Mouse (Mus musculus) urinary bladder, postnatal 25 days (tissue): ENCODE results near the gene Srgap1.
A peak's percentile ranks its signal among the peaks of the same experiment; 100 is the strongest.
"Not testable (repeated sequence)": the region's sequence is repeated elsewhere in the genome, so short reads cannot be mapped to it uniquely, and the experiment has no call there.

ENCODE experiments used
- DNase-seq: peaks from one replicate; pipeline ENCODE4 v3.0.0; 2022; ENCODE audit warnings: low spot score

Srgap1 gene

DNA sequence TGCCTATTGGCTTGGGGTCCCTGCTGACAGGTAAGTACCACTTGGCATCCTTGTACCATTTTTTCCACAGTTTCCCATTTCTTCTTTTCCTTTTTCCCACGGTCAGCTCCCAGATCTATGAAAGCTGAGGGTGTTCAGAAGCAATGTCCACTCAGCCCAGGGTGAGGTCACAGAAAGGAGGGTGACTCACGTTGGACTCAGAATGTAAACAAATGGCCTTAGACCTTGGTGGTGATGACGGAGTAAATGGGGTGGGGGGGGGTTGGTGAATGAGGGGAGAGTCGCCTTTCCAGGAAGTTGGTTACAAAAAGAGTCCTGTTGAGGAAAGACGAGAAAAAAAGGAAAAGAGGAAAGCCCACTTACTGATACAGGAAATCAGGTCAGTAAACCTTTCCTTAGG lies 224.4 kb downstream of the Srgap1 start:
- DNase-seq = no peak

DNA sequence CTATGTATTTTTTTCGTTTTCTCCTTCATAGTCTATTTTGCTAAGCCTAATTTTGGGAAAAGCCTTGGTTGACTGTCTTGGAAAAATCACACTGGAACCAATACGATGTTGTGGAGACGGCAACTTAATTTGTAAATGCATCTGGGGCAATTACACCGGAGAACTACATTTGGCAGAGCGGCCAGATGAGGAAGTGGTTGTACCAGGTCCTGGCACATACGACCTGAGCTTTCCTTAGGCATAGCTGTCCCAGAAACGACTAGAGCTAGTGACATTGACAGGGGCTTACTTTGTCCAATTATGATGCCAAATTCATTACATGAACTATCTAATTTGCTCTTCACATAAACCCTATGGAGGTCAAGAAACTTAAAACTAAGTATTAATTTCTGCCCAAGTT lies 226.3 kb downstream of the Srgap1 start:
- no peak for DNase-seq

- no peak for DNase-seq
Observed at GRCm38 (mm10) chr10:121817983-121818382, 229.1 kb downstream of the Srgap1 start.

GRCm38 (mm10) chr10:121807771-121808170 lies 239.3 kb downstream of the Srgap1 start:
- no peak for DNase-seq

DNA sequence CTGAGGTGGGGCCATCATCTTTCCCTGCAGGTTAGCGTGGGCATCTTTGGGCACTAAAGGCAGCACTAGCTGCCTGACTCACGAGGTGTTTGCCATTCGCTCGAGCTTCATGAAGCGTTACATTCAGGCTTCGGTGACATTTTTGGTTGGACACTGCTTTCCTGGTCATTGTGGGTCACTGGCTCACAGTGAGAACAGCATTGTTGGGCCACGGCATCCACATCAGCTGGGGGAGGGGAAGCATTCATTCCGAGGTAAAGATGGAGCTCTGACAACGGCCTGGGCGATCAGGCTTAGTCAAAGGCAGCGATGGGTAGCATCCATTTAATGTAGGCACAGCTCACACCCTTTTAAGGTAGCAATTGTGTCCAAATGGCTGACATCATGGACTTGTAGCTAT lies 240.3 kb downstream of the Srgap1 start:
- DNase-seq = no peak

- DNase-seq = no peak
Observed at GRCm38 (mm10) chr10:121805933-121806341, 241.2 kb downstream of the Srgap1 start.

DNA sequence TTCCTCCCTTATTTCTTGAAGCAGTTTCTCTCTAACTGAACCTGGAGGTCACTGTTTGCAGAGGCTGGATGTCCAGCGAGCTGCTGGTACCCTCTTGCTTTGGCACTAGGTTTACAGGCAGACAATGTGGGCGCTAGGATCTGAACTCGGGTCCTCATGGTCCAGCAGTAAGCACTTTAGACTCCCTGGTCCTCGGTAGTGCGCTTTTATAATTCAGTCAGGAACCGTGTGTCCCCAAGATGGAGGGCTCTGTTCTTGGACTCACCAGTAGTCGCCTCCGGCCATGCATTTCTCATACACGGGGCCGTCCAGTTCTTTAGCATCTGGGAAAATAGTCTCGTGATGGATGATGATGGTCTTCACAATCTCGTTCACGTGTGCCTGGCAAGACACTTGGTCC lies 242.6 kb downstream of the Srgap1 start:
- DNase-seq = no peak

DNA sequence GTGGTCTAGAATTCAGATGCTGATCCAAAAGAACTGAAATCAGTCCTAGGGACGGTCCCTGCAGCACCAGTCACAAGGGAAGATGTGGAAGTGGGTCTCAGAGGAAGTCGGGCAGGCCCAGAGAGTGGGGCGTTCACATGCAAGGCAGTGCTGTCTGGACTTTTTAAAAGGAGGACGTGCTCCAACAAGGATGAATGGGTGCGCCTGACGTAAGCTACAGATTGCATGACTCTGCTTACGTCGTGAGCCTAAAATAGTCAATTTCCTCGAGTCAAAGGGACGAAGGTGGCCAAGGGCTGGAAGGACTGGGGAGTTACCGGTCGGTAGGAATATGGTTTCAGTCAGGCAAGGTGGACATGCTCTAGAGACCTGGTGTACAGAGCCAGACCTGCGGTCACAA lies 247.1 kb downstream of the Srgap1 start:
- DNase-seq = no peak

- peak; percentile 15 for DNase-seq
Observed at GRCm38 (mm10) chr10:121796027-121796802, 250.9 kb downstream of the Srgap1 start.

GRCm38 (mm10) chr10:121794486-121794885 lies 252.6 kb downstream of the Srgap1 start:
- DNase-seq = no peak

- no peak for DNase-seq
Observed at GRCm38 (mm10) chr10:121792661-121793060, 254.5 kb downstream of the Srgap1 start.

DNA sequence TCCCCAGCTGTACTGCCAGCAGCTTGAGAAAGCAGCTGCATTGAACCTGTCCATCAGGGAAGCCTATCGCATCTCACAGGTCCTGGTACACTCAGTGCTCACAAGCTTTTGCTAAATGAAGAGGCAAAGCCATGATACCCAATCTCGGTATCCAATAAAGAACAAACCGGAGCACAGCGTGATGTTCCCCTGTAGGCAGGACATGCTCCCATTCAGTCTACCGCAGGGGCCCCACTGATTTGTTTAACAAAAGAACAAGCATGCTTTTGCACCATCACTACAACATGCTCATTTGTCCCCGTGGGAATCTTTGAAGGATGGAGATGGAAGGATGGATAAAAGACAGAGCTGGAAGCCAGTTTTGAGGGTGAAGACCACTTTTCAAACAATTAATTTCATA lies 257.0 kb downstream of the Srgap1 start:
- DNase-seq = no peak

- no peak for DNase-seq
Observed at GRCm38 (mm10) chr10:121788536-121788935, 258.6 kb downstream of the Srgap1 start.

- no peak for DNase-seq
Observed at GRCm38 (mm10) chr10:121781159-121781558, 266.0 kb downstream of the Srgap1 start.

GRCm38 (mm10) chr10:121775990-121776389 lies 271.1 kb downstream of the Srgap1 start:
- DNase-seq = no peak

GRCm38 (mm10) chr10:121773813-121774212 lies 273.3 kb downstream of the Srgap1 start:
- DNase-seq = no peak

DNA sequence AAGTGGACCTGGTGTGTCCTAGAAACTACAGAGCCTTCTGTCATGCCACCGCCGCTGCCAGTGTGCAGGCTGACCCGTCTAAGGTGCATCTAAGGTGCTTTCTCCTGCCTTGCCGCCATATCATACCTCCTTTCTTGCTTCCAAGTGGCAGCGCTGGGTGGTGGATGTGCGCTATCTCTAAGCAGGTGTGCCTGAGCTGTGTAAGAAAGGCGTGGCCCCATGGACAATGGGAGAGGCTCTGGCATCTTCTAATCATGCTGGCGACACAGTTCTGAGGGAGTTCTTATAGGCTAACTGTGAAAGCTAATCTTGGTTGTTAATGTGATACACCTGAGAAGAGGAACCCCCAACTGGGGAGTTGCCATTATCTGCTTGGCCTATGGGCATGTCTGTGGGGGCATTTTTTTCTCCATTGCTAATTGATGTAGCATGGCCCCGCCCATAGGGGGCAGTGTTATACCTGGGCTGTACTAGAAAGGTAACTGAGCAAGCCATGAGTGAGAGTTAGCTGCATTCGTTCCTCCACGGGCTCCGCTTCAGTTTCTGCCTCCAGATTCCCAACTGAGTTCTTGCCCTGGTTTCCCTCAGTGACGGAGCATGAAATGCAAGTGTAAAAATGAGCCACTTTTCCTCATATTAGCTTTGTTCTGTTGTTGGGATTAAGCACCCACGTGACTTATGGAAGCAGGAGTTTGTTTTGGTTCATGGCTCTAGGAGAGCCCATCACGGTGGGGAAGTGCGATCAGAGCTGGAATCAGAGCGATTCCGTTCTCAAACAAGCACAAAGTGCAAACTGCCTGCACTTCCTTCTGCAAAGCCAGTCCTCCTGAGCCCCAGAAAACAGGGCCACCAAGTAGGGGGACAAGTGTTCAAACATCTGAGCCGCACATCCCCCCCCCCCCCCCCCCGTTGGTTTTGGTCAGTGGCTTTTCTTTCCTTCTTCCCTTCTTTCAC lies 276.2 kb downstream of the Srgap1 start:
- DNase-seq = peak; percentile 16

DNA sequence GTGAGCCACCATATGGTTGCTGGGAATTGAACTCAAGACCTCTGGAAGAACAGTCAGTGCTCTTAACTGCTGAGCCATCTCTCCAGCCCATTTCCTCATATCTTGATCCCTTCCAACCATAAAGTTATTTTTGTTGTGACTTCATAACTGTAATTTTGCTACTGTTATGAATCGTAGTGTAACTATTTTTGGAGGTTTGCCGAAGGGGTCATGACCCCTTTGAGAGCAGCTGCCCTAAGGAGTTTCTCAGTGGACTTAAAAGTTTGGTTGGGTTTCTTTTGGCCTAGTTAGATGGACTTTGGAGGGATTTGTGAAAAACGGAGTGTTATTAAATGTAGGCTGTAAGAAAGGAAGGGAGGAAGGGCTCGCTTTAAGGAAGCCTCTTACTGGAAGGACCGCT lies 277.4 kb downstream of the Srgap1 start:
- no peak for DNase-seq

- DNase-seq = not testable (repeated sequence)
Observed at GRCm38 (mm10) chr10:121767295-121767694, 279.8 kb downstream of the Srgap1 start.

GRCm38 (mm10) chr10:121765174-121766057 lies 281.7 kb downstream of the Srgap1 start:
- DNase-seq = no peak

- DNase-seq = no peak
Observed at GRCm38 (mm10) chr10:121764469-121765173, 282.5 kb downstream of the Srgap1 start.
